Mouse (Mus musculus) MEL (cell line): ENCODE results near the gene Dennd1a. TPM values are rescaled to one million over a fixed set of nuclear protein-coding genes. Genes with fewer than 3 reads are reported as not detected.

Experiments used
- DNase-seq: peaks from one replicate; pipeline ENCODE4 v3.0.0; 2011; ENCODE audit warnings: low read depth, low spot score
- H3K27ac ChIP-seq: 2 replicates; pipeline ENCODE4 v1.5.1; 2012; ENCODE audit warnings: low read depth, mild to moderate bottlenecking, control low read depth, low read length, moderate library complexity; ENCODE audit not compliant: control insufficient read depth
- H3K27me3 ChIP-seq, 2 experiments: fragments of 150-350 bp in 1 of 2; sonication (generic) in 1 of 2; 2 replicates each; pipeline ENCODE4 v1.6.1; 2012; ENCODE audit warnings: low read length in 2 of 2, mild to moderate bottlenecking in 2 of 2, improper control_type of control experiment in 1 of 2, moderate library complexity in 1 of 2; ENCODE audit not compliant: insufficient read depth in 2 of 2, control insufficient read depth in 1 of 2
- H3K36me3 ChIP-seq, 2 experiments: 2 replicates each; pipeline ENCODE4 v1.6.1; 2012 to 2014; ENCODE audit warnings: low read length in 2 of 2, improper control_type of control experiment in 1 of 2, inconsistent platforms in 1 of 2, mild to moderate bottlenecking in 1 of 2; ENCODE audit not compliant: insufficient read depth in 2 of 2, control insufficient read depth in 1 of 2
- H3K4me1 ChIP-seq, 2 experiments: fragments of 150-350 bp in 1 of 2; sonication (generic) in 1 of 2; 2 replicates each; pipeline ENCODE4 v1.6.1; 2012; ENCODE audit warnings: low read length in 2 of 2, improper control_type of control experiment in 1 of 2, mild to moderate bottlenecking in 1 of 2; ENCODE audit not compliant: insufficient read depth in 2 of 2, control insufficient read depth in 1 of 2
- H3K4me3 ChIP-seq, 2 experiments: fragments of 150-350 bp in 1 of 2; sonication (generic) in 1 of 2; 2 replicates each; pipeline ENCODE4 v1.5.1; 2012; ENCODE audit warnings: low read depth in 2 of 2, low read length in 2 of 2, mild to moderate bottlenecking in 2 of 2, moderate library complexity in 2 of 2, control low read depth in 1 of 2, improper control_type of control experiment in 1 of 2; ENCODE audit not compliant: control insufficient read depth in 1 of 2, insufficient read depth in 1 of 2
- H3K79me2 ChIP-seq: 2 replicates; pipeline ENCODE4 v1.6.1; 2012; ENCODE audit warnings: mild to moderate bottlenecking, low read length, moderate library complexity; ENCODE audit not compliant: control insufficient read depth, poor library complexity, insufficient read depth
- H3K9ac ChIP-seq: 2 replicates; pipeline ENCODE4 v1.6.1; 2012; ENCODE audit warnings: low read depth, mild to moderate bottlenecking, control low read depth, low read length, moderate library complexity; ENCODE audit not compliant: control insufficient read depth, poor library complexity, severe bottlenecking
- H3K9me3 ChIP-seq: fragments of 150-350 bp; sonication (generic); replicated peaks from 2 replicates; pipeline ENCODE4 v1.6.1; 2012; ENCODE audit warnings: mild to moderate bottlenecking, low read length, improper control_type of control experiment, moderate library complexity; ENCODE audit not compliant: insufficient read depth
- BHLHE40 ChIP-seq: IDR thresholded peaks from 2 replicates; pipeline ENCODE4 v1.6.1; 2012; ENCODE audit warnings: low read depth, mild to moderate bottlenecking, inconsistent platforms, low read length, improper control_type of control experiment, borderline replicate concordance
- CHD1 ChIP-seq: IDR thresholded peaks from 2 replicates; pipeline ENCODE4 v1.6.1; 2012; ENCODE audit warnings: low read depth, mild to moderate bottlenecking, inconsistent platforms, low read length, improper control_type of control experiment
- CHD2 ChIP-seq: IDR thresholded peaks from 2 replicates; pipeline ENCODE4 v1.6.1; 2011; ENCODE audit warnings: low read length, improper control_type of control experiment
- CTCF ChIP-seq, 3 experiments: IDR thresholded peaks in 2 of 3; conservative IDR thresholded peaks in 1 of 3; 2 replicates each; pipeline ENCODE4 v1.5.1; 2011 to 2012; ENCODE audit warnings: low read length in 3 of 3, low read depth in 2 of 3, mild to moderate bottlenecking in 2 of 3, improper control_type of control experiment in 1 of 3, inconsistent platforms in 1 of 3, mixed read lengths in 1 of 3, moderate library complexity in 1 of 3; ENCODE audit not compliant: control insufficient read depth in 1 of 3, insufficient read depth in 1 of 3, poor library complexity in 1 of 3, severe bottlenecking in 1 of 3
- EP300 ChIP-seq, 2 experiments: IDR thresholded peaks; 2 replicates each; pipeline ENCODE4 v1.6.1; 2011; ENCODE audit warnings: improper control_type of control experiment in 2 of 2, low read length in 2 of 2, low read depth in 1 of 2, mild to moderate bottlenecking in 1 of 2
- ETS1 ChIP-seq: IDR thresholded peaks from 2 replicates; pipeline ENCODE4 v1.6.1; 2012; ENCODE audit warnings: low read depth, mild to moderate bottlenecking, inconsistent platforms, low read length, improper control_type of control experiment, moderate library complexity
- GABPA ChIP-seq: IDR thresholded peaks from 2 replicates; pipeline ENCODE4 v1.6.1; 2012; ENCODE audit warnings: low read depth, mild to moderate bottlenecking, inconsistent platforms, low read length, improper control_type of control experiment, moderate library complexity
- HCFC1 ChIP-seq: IDR thresholded peaks from 2 replicates; pipeline ENCODE4 v1.6.1; 2012; ENCODE audit warnings: low read depth, mild to moderate bottlenecking, inconsistent platforms, low read length, improper control_type of control experiment, moderate library complexity
- JUND ChIP-seq: IDR thresholded peaks from 2 replicates; pipeline ENCODE4 v1.6.1; 2011; ENCODE audit warnings: low read depth, mild to moderate bottlenecking, improper control_type of control experiment, low read length
- KAT2A ChIP-seq: conservative IDR thresholded peaks from 2 replicates; pipeline ENCODE4 v1.6.1; 2012; ENCODE audit warnings: low read depth, low read length, improper control_type of control experiment, inconsistent platforms
- MAFK ChIP-seq: IDR thresholded peaks from 2 replicates; pipeline ENCODE4 v1.6.1; 2011; ENCODE audit warnings: low read depth, mild to moderate bottlenecking, low read length, improper control_type of control experiment, borderline replicate concordance
- MAX ChIP-seq: IDR thresholded peaks from 2 replicates; pipeline ENCODE4 v1.6.1; 2011; ENCODE audit warnings: low read length, improper control_type of control experiment
- MAZ ChIP-seq: IDR thresholded peaks from 2 replicates; pipeline ENCODE4 v1.6.1; 2012; ENCODE audit warnings: low read depth, mild to moderate bottlenecking, inconsistent platforms, low read length, improper control_type of control experiment
- MXI1 ChIP-seq: IDR thresholded peaks from 2 replicates; pipeline ENCODE4 v1.6.1; 2011; ENCODE audit warnings: mild to moderate bottlenecking, low read depth, low read length, improper control_type of control experiment
- MYB ChIP-seq: IDR thresholded peaks from 2 replicates; pipeline ENCODE4 v1.6.1; 2011; ENCODE audit warnings: mild to moderate bottlenecking, low read depth, low read length, improper control_type of control experiment
- MYC ChIP-seq: IDR thresholded peaks from 2 replicates; pipeline ENCODE4 v1.6.1; 2011; ENCODE audit warnings: low read depth, mild to moderate bottlenecking, low read length, improper control_type of control experiment, moderate library complexity
- NELFE ChIP-seq: IDR thresholded peaks from 2 replicates; pipeline ENCODE4 v1.6.1; 2011; ENCODE audit warnings: low read depth, low read length, improper control_type of control experiment
- NRF1 ChIP-seq: IDR thresholded peaks from 2 replicates; pipeline ENCODE4 v1.6.1; 2014; ENCODE audit warnings: low read depth, mild to moderate bottlenecking, inconsistent platforms, low read length, improper control_type of control experiment, moderate library complexity; ENCODE audit not compliant: poor library complexity, insufficient read depth, severe bottlenecking
- POLR2A ChIP-seq, 2 experiments: IDR thresholded peaks; 2 replicates each; pipeline ENCODE4 v1.6.1; 2011 to 2012; ENCODE audit warnings: low read length in 2 of 2, mild to moderate bottlenecking in 2 of 2, control low read depth in 1 of 2, improper control_type of control experiment in 1 of 2, low read depth in 1 of 2, moderate library complexity in 1 of 2; ENCODE audit not compliant: control insufficient read depth in 1 of 2, insufficient read depth in 1 of 2, poor library complexity in 1 of 2
- POLR2AphosphoS2 ChIP-seq: IDR thresholded peaks from 2 replicates; pipeline ENCODE4 v1.6.1; 2011; ENCODE audit warnings: low read length, improper control_type of control experiment
- RCOR1 ChIP-seq: IDR thresholded peaks from 2 replicates; pipeline ENCODE4 v1.6.1; 2012; ENCODE audit warnings: low read depth, mild to moderate bottlenecking, inconsistent platforms, low read length, improper control_type of control experiment
- SIN3A ChIP-seq: IDR thresholded peaks from 2 replicates; pipeline ENCODE4 v1.6.1; 2012; ENCODE audit warnings: low read length, improper control_type of control experiment, inconsistent platforms
- TAL1 ChIP-seq: IDR thresholded peaks from 2 replicates; pipeline ENCODE4 v1.6.1; 2012; ENCODE audit warnings: mild to moderate bottlenecking, inconsistent platforms, low read length, moderate library complexity, mixed read lengths
- TBP ChIP-seq: IDR thresholded peaks from 2 replicates; pipeline ENCODE4 v1.8.0; 2011; ENCODE audit warnings: low read depth, low read length, improper control_type of control experiment
- UBTF ChIP-seq: IDR thresholded peaks from 2 replicates; pipeline ENCODE4 v1.6.1; 2012; ENCODE audit warnings: low read depth, mild to moderate bottlenecking, inconsistent platforms, low read length, improper control_type of control experiment, moderate library complexity, borderline replicate concordance; ENCODE audit not compliant: insufficient read depth
- ZC3H11A ChIP-seq: IDR thresholded peaks from 2 replicates; pipeline ENCODE4 v1.6.1; 2012; ENCODE audit warnings: low read depth, mild to moderate bottlenecking, inconsistent platforms, low read length, improper control_type of control experiment
- ZKSCAN1 ChIP-seq: IDR thresholded peaks from 2 replicates; pipeline ENCODE4 v1.6.1; 2012; ENCODE audit warnings: low read depth, mild to moderate bottlenecking, inconsistent platforms, low read length, improper control_type of control experiment, moderate library complexity
- ZNF384 ChIP-seq: IDR thresholded peaks from 2 replicates; pipeline ENCODE4 v1.6.1; 2012; ENCODE audit warnings: low read depth, mild to moderate bottlenecking, inconsistent platforms, low read length, improper control_type of control experiment
- polyA plus RNA-seq, 2 experiments: library from polyadenylated mRNA; stranded (reverse) in 1 of 2; unstranded in 1 of 2; fragments of >175 nt in 1 of 2; fragments of >200 nt in 1 of 2; gene quantifications; 2 replicates each; pipeline versions ENCODE4 v1.2.1 to v1.2.4; 2012; ENCODE audit warnings: low replicate concordance in 2 of 2, low read depth in 1 of 2; ENCODE audit not compliant: insufficient read length in 2 of 2, insufficient read depth in 1 of 2, missing spikeins in 1 of 2
- total RNA-seq: library from RNA; depleted of rRNA; stranded (reverse); fragments of 300-350 nt; gene quantifications from 2 replicates; pipeline ENCODE4 v1.2.3, GENCODE M21; 2012

The Dennd1a gene
- total and polyA plus RNA-seq, 3 experiments, result 5.0 to 21.8 TPM; not detected in 1

DNA sequence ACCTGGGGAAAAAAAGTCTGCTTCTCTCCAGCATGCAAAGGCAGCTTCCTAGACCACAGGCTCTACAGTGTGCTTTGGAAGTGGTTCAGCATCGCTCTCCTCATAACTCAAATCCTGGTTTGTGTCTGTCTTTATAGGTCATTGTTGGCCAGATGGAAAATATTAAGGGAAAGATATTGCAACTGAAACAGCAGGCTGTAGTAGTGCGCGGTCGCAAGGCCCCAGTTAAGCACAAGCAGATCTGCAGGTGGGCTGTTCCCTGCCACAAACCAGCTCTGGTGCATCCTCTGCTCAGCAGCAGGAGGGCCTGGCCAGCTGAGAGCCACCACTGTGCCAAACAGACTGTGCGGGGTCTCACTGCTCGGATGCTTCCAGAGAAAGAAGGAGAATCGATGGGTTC is 186.9 kb downstream of the Dennd1a start:
- Histone ChIP-seq H3K9ac (no peak overlapping the region), H3K27ac (no peak overlapping the region), H3K79me2 (no peaks in the 10 kb centered on the region), H3K4me3 (no peak overlapping the region), H3K36me3 (peaks cover 0 to 8% of the 10 kb centered on the region in 2 experiments; a peak in 2 of 4 replicates), H3K4me1 (peaks cover 6 to 8% of the 10 kb centered on the region in 2 experiments), H3K27me3 (no peaks in the 10 kb centered on the region), H3K9me3 (no peaks in the 10 kb centered on the region)
- DNase-seq, result no peak
- no peak for TF ChIP-seq KAT2A
- no peak for TF ChIP-seq MAZ
- TF ChIP-seq SIN3A, result no peak
- no peak for TF ChIP-seq UBTF
- no peak for TF ChIP-seq GABPA
- TF ChIP-seq HCFC1, result no peak
- TF ChIP-seq MYB, result no peak
- TF ChIP-seq ZNF384, result no peak
- no peak for TF ChIP-seq MAFK
- no peak for TF ChIP-seq POLR2AphosphoS2
- TF ChIP-seq ZKSCAN1, result no peak
- no peak for TF ChIP-seq EP300 (IDR thresholded peaks at IDR 0.05; ENCODE audit: low read depth in 1 of 2, low read length in 2 of 2)
- TF ChIP-seq MXI1, result no peak
- no peak for TF ChIP-seq POLR2A (IDR thresholded peaks at IDR 0.05; ENCODE audit: control insufficient read depth in 1 of 2, insufficient read depth in 1 of 2, low read depth in 1 of 2, low read length in 2 of 2, poor library complexity in 1 of 2)

- H3K9me3 ChIP-seq, result no peaks in the 10 kb centered on the region
- H3K4me1 ChIP-seq, result peaks cover 7 to 10% of the 10 kb centered on the region in 2 experiments
- no peaks in the 10 kb centered on the region for H3K27me3 ChIP-seq
- H3K9ac ChIP-seq, result no peak overlapping the region
- no peak overlapping the region for H3K4me3 ChIP-seq
- H3K79me2 ChIP-seq, result no peaks in the 10 kb centered on the region
- DNase-seq, result peak; percentile 38
- peaks cover 0 to 14% of the 10 kb centered on the region in 2 experiments; a peak in 2 of 4 replicates for H3K36me3 ChIP-seq
- TF ChIP-seq CTCF (IDR thresholded peaks at IDR 0.05 in 2 of 3, conservative IDR thresholded peaks at IDR 0.05 in 1 of 3; ENCODE audit: control insufficient read depth in 1 of 3, insufficient read depth in 1 of 3, low read depth in 2 of 3, low read length in 3 of 3, poor library complexity in 1 of 3, severe bottlenecking in 1 of 3) (no peak), MAX (no peak), MYC (no peak), BHLHE40 (no peak), ETS1 (no peak), ZC3H11A (no peak), CHD1 (no peak), NRF1 (no peak), TAL1 (no peak), JUND (no peak), TBP (no peak), MAZ (no peak), POLR2AphosphoS2 (no peak), HCFC1 (no peak), RCOR1 (no peak), CHD2 (no peak), NELFE (no peak), ZNF384 (no peak), EP300 (IDR thresholded peaks at IDR 0.05; ENCODE audit: low read depth in 1 of 2, low read length in 2 of 2) (no peak)
- H3K27ac ChIP-seq, result no peak overlapping the region
These were observed 187.9 kb downstream of the Dennd1a start for GRCm38 (mm10) chr2:38099120-38099773.
